Mouse (Mus musculus) thymus, adult 2 months (tissue): ENCODE results near the gene Gpc1. TPM values are rescaled to one million over a fixed set of nuclear protein-coding genes. Genes with fewer than 3 reads are reported as not detected.

Experiments
- DNase-seq: peaks from one replicate; pipeline ENCODE4 v3.0.0; 2021
- H3K27ac ChIP-seq: fragments of 200-500 bp; 2 replicates; pipeline ENCODE4 v1.5.1; 2012; ENCODE audit warnings: low read length, control low read depth; ENCODE audit not compliant: control insufficient read depth, insufficient read depth
- H3K27me3 ChIP-seq: fragments of 200-500 bp; 2 replicates; pipeline ENCODE4 v1.6.1; 2012; ENCODE audit warnings: mild to moderate bottlenecking, low read length, moderate library complexity, mixed read lengths; ENCODE audit not compliant: control insufficient read depth, insufficient read depth
- H3K36me3 ChIP-seq: fragments of 200-500 bp; 2 replicates; pipeline ENCODE4 v1.6.1; 2012; ENCODE audit warnings: mild to moderate bottlenecking, low read length, moderate library complexity; ENCODE audit not compliant: control insufficient read depth, insufficient read depth
- H3K4me1 ChIP-seq: fragments of 200-500 bp; replicated peaks from 2 replicates; pipeline ENCODE4 v1.6.1; 2012; ENCODE audit warnings: low read length; ENCODE audit not compliant: control insufficient read depth, insufficient read depth
- H3K4me3 ChIP-seq: fragments of 200-500 bp; 2 replicates; pipeline ENCODE4 v1.5.1; 2012; ENCODE audit warnings: mild to moderate bottlenecking, low read length, control low read depth, moderate library complexity; ENCODE audit not compliant: control insufficient read depth, insufficient read depth
- CTCF ChIP-seq: fragments of 200-500 bp; IDR thresholded peaks from 2 replicates; pipeline ENCODE4 v1.5.1; 2012; ENCODE audit warnings: mild to moderate bottlenecking, control low read depth, low read length, moderate library complexity, borderline replicate concordance; ENCODE audit not compliant: control insufficient read depth, poor library complexity, insufficient read depth; ENCODE audit errors: extremely low read depth
- POLR2A ChIP-seq: fragments of 200-500 bp; IDR thresholded peaks from 2 replicates; pipeline ENCODE4 v1.6.1; 2012; ENCODE audit warnings: mild to moderate bottlenecking, low read length, control low read depth, moderate library complexity; ENCODE audit not compliant: control insufficient read depth, poor library complexity, insufficient read depth; ENCODE audit errors: extremely low read depth
- WGBS: fragments of 180-500 bp; shearing (Covaris S2); methylation state at CpG from one replicate; pipeline ENCODE4 v1.1.7; 2018; 5-methylcytosine and 5-hydroxymethylcytosine counted together
- polyA plus RNA-seq: library from polyadenylated mRNA; depleted of rRNA; stranded (reverse); fragments of >200 nt; gene quantifications from 2 replicates; pipeline ENCODE4 v1.2.3, GENCODE M21; 2012

Gpc1 gene
- polyA plus RNA-seq, 1 experiment, result 72.5 TPM

GRCm38 (mm10) chr1:92861503-92861902 is 30.1 kb downstream of the Gpc1 start:
- H3K27me3 ChIP-seq, result no peaks in the 10 kb centered on the region
- no peaks in the 10 kb centered on the region for H3K4me1 ChIP-seq
- H3K4me3 ChIP-seq, result no peak overlapping the region
- no peaks in the 10 kb centered on the region for H3K36me3 ChIP-seq
- TF ChIP-seq CTCF (no peak), POLR2A (no peak)
- no peak for DNase-seq
- WGBS, result 87% methylated on average over 6 of the region's 6 CpGs
- no peak overlapping the region for H3K27ac ChIP-seq

- H3K4me1 ChIP-seq, result no peaks in the 10 kb centered on the region
- no peak for DNase-seq
- no peak for TF ChIP-seq CTCF
- TF ChIP-seq POLR2A, result no peak
- 91% methylated on average over 4 of the region's 4 CpGs for WGBS
- H3K36me3 ChIP-seq, result no peaks in the 10 kb centered on the region
- no peaks in the 10 kb centered on the region for H3K27me3 ChIP-seq
- no peak overlapping the region for H3K27ac ChIP-seq
- no peak overlapping the region for H3K4me3 ChIP-seq
These were observed 31.8 kb downstream of the Gpc1 start for GRCm38 (mm10) chr1:92863268-92863667.

GRCm38 (mm10) chr1:92866170-92866569 is 34.7 kb downstream of the Gpc1 start:
- no peak overlapping the region for H3K27ac ChIP-seq
- H3K4me3 ChIP-seq, result no peak overlapping the region
- WGBS, result 67% methylated on average over 2 of the region's 2 CpGs
- H3K4me1 ChIP-seq, result no peaks in the 10 kb centered on the region
- no peak for TF ChIP-seq CTCF
- no peak for DNase-seq
- no peaks in the 10 kb centered on the region for H3K36me3 ChIP-seq
- H3K27me3 ChIP-seq, result no peaks in the 10 kb centered on the region

GRCm38 (mm10) chr1:92869985-92870384 is 38.5 kb downstream of the Gpc1 start:
- Histone ChIP-seq H3K27ac (no peak overlapping the region), H3K36me3 (no peaks in the 10 kb centered on the region), H3K27me3 (no peaks in the 10 kb centered on the region), H3K4me1 (no peaks in the 10 kb centered on the region), H3K4me3 (no peak overlapping the region)
- TF ChIP-seq CTCF, result no peak
- no peak for TF ChIP-seq POLR2A
- WGBS, result 90% methylated on average over 2 of the region's 2 CpGs
- no peak for DNase-seq

- no peak for TF ChIP-seq POLR2A
- no peak for TF ChIP-seq CTCF
- Histone ChIP-seq H3K27ac (no peak overlapping the region), H3K4me3 (no peak overlapping the region), H3K4me1 (no peaks in the 10 kb centered on the region), H3K27me3 (no peaks in the 10 kb centered on the region), H3K36me3 (no peaks in the 10 kb centered on the region)
- WGBS, result 88% methylated on average over 7 of the region's 7 CpGs
- DNase-seq, result no peak
These were observed 41.2 kb downstream of the Gpc1 start for GRCm38 (mm10) chr1:92872666-92873065.

- 84% methylated on average over 3 of the region's 3 CpGs for WGBS
- Histone ChIP-seq H3K4me3 (no peak overlapping the region), H3K27ac (no peak overlapping the region), H3K27me3 (no peaks in the 10 kb centered on the region), H3K4me1 (no peaks in the 10 kb centered on the region), H3K36me3 (no peaks in the 10 kb centered on the region)
- no peak for DNase-seq
- no peak for TF ChIP-seq POLR2A
- no peak for TF ChIP-seq CTCF
These were observed 42.6 kb downstream of the Gpc1 start for GRCm38 (mm10) chr1:92874011-92874410.

GRCm38 (mm10) chr1:92875360-92876111 is 44.1 kb downstream of the Gpc1 start:
- DNase-seq, result no peak
- Histone ChIP-seq H3K27ac (no peak overlapping the region), H3K4me3 (no peak overlapping the region), H3K36me3 (no peaks in the 10 kb centered on the region), H3K4me1 (no peaks in the 10 kb centered on the region), H3K27me3 (no peaks in the 10 kb centered on the region)
- 76% methylated on average over 8 of the region's 8 CpGs for WGBS
- no peak for TF ChIP-seq CTCF
- no peak for TF ChIP-seq POLR2A
